Mouse (Mus musculus): ENCODE results near the gene Elf4.

The Elf4 gene

GRCm38 (mm10) chrX:48365836-48366577 is 96.9 kb downstream of the Elf4 start:
- no peak for DNase-seq

Data from cerebellum, adult 11 months (tissue).